Mouse (Mus musculus) thymus, adult 2 months (tissue): Measurements from ENCODE around the gene Cyfip1. TPM values are rescaled to one million over a fixed set of nuclear protein-coding genes. Genes with fewer than 3 reads are reported as not detected.

Source experiments
- DNase-seq: peaks from one replicate; pipeline ENCODE4 v3.0.0; 2021
- H3K27ac ChIP-seq: fragments of 200-500 bp; 2 replicates; pipeline ENCODE4 v1.5.1; 2012; ENCODE audit warnings: low read length, control low read depth; ENCODE audit not compliant: control insufficient read depth, insufficient read depth
- H3K27me3 ChIP-seq: fragments of 200-500 bp; 2 replicates; pipeline ENCODE4 v1.6.1; 2012; ENCODE audit warnings: mild to moderate bottlenecking, low read length, moderate library complexity, mixed read lengths; ENCODE audit not compliant: control insufficient read depth, insufficient read depth
- H3K36me3 ChIP-seq: fragments of 200-500 bp; 2 replicates; pipeline ENCODE4 v1.6.1; 2012; ENCODE audit warnings: mild to moderate bottlenecking, low read length, moderate library complexity; ENCODE audit not compliant: control insufficient read depth, insufficient read depth
- H3K4me1 ChIP-seq: fragments of 200-500 bp; replicated peaks from 2 replicates; pipeline ENCODE4 v1.6.1; 2012; ENCODE audit warnings: low read length; ENCODE audit not compliant: control insufficient read depth, insufficient read depth
- H3K4me3 ChIP-seq: fragments of 200-500 bp; 2 replicates; pipeline ENCODE4 v1.5.1; 2012; ENCODE audit warnings: mild to moderate bottlenecking, low read length, control low read depth, moderate library complexity; ENCODE audit not compliant: control insufficient read depth, insufficient read depth
- CTCF ChIP-seq: fragments of 200-500 bp; IDR thresholded peaks from 2 replicates; pipeline ENCODE4 v1.5.1; 2012; ENCODE audit warnings: mild to moderate bottlenecking, control low read depth, low read length, moderate library complexity, borderline replicate concordance; ENCODE audit not compliant: control insufficient read depth, poor library complexity, insufficient read depth; ENCODE audit errors: extremely low read depth
- POLR2A ChIP-seq: fragments of 200-500 bp; IDR thresholded peaks from 2 replicates; pipeline ENCODE4 v1.6.1; 2012; ENCODE audit warnings: mild to moderate bottlenecking, low read length, control low read depth, moderate library complexity; ENCODE audit not compliant: control insufficient read depth, poor library complexity, insufficient read depth; ENCODE audit errors: extremely low read depth
- WGBS: fragments of 180-500 bp; shearing (Covaris S2); methylation state at CpG from one replicate; pipeline ENCODE4 v1.1.7; 2018; 5-methylcytosine and 5-hydroxymethylcytosine counted together
- polyA plus RNA-seq: library from polyadenylated mRNA; depleted of rRNA; stranded (reverse); fragments of >200 nt; gene quantifications from 2 replicates; pipeline ENCODE4 v1.2.3, GENCODE M21; 2012

Gene Cyfip1
- polyA plus RNA-seq, 1 experiment, result 15.7 TPM

- Histone ChIP-seq H3K4me3 (no peak overlapping the region), H3K27ac (no peak overlapping the region), H3K27me3 (no peaks in the 10 kb centered on the region), H3K36me3 (peaks cover 3% of the 10 kb centered on the region; the same call in 1 of the 2 replicates), H3K4me1 (no peaks in the 10 kb centered on the region)
- TF ChIP-seq CTCF (no peak), POLR2A (no peak)
- WGBS, result 94% methylated on average over 4 of the region's 4 CpGs
- no peak for DNase-seq
Observed at GRCm38 (mm10) chr7:55927262-55927661, 85.7 kb downstream of the Cyfip1 start.

- H3K36me3 ChIP-seq, result peaks cover 3% of the 10 kb centered on the region; the same call in 1 of the 2 replicates
- TF ChIP-seq CTCF, result no peak
- H3K27me3 ChIP-seq, result no peaks in the 10 kb centered on the region
- 90% methylated on average over 2 of the region's 2 CpGs for WGBS
- no peaks in the 10 kb centered on the region for H3K4me1 ChIP-seq
- DNase-seq, result no peak
- H3K27ac ChIP-seq, result no peak overlapping the region
- no peak overlapping the region for H3K4me3 ChIP-seq
Observed at GRCm38 (mm10) chr7:55928649-55929048, 87.1 kb downstream of the Cyfip1 start.

- Histone ChIP-seq H3K4me1 (no peaks in the 10 kb centered on the region), H3K36me3 (peaks cover 3% of the 10 kb centered on the region; the same call in 1 of the 2 replicates), H3K27ac (no peak overlapping the region), H3K4me3 (no peak overlapping the region), H3K27me3 (no peaks in the 10 kb centered on the region)
- no peak for DNase-seq
- 95% methylated on average over 2 of the region's 2 CpGs for WGBS
- TF ChIP-seq POLR2A, result no peak
- no peak for TF ChIP-seq CTCF
Observed at GRCm38 (mm10) chr7:55935025-55935424, 93.5 kb downstream of the Cyfip1 start.

- H3K27ac ChIP-seq, result no peak overlapping the region
- H3K36me3 ChIP-seq, result no peaks in the 10 kb centered on the region
- no peaks in the 10 kb centered on the region for H3K27me3 ChIP-seq
- WGBS, result 97% methylated on average over 4 of the region's 4 CpGs
- H3K4me3 ChIP-seq, result no peak overlapping the region
- TF ChIP-seq CTCF (no peak), POLR2A (no peak)
- DNase-seq, result no peak
- H3K4me1 ChIP-seq, result no peaks in the 10 kb centered on the region
Observed at GRCm38 (mm10) chr7:55938341-55938740, 96.8 kb downstream of the Cyfip1 start.

- 98% methylated on average over 2 of the region's 2 CpGs for WGBS
- H3K4me1 ChIP-seq, result peaks cover 1% of the 10 kb centered on the region; the same call in 1 of the 2 replicates
- TF ChIP-seq POLR2A (no peak), CTCF (no peak)
- no peaks in the 10 kb centered on the region for H3K36me3 ChIP-seq
- no peak overlapping the region for H3K27ac ChIP-seq
- H3K4me3 ChIP-seq, result no peak overlapping the region
- H3K27me3 ChIP-seq, result no peaks in the 10 kb centered on the region
- DNase-seq, result no peak
Observed at GRCm38 (mm10) chr7:55956054-55956453, 114.5 kb downstream of the Cyfip1 start.

GRCm38 (mm10) chr7:55957178-55957577 is 115.6 kb downstream of the Cyfip1 start:
- Histone ChIP-seq H3K27me3 (no peaks in the 10 kb centered on the region), H3K36me3 (no peaks in the 10 kb centered on the region), H3K4me3 (no peak overlapping the region), H3K27ac (no peak overlapping the region), H3K4me1 (peaks cover 2% of the 10 kb centered on the region; the same call in 1 of the 2 replicates)
- no peak for DNase-seq
- 55% methylated on average over 3 of the region's 3 CpGs for WGBS
- TF ChIP-seq POLR2A, result no peak
- TF ChIP-seq CTCF, result no peak

- peaks cover 2% of the 10 kb centered on the region; the same call in 1 of the 2 replicates for H3K4me1 ChIP-seq
- no peaks in the 10 kb centered on the region for H3K27me3 ChIP-seq
- H3K4me3 ChIP-seq, result no peak overlapping the region
- 94% methylated on average over 4 of the region's 4 CpGs for WGBS
- TF ChIP-seq POLR2A (no peak), CTCF (no peak)
- no peak overlapping the region for H3K27ac ChIP-seq
- DNase-seq, result no peak
- H3K36me3 ChIP-seq, result no peaks in the 10 kb centered on the region
Observed at GRCm38 (mm10) chr7:55957916-55958315, 116.4 kb downstream of the Cyfip1 start.
